Mouse (Mus musculus): ENCODE data around the gene Btbd35f21. TPM values are rescaled to one million over a fixed set of nuclear protein-coding genes. Genes with fewer than 3 reads are reported as not detected.
"Not testable (repeated sequence)": the region's sequence is repeated elsewhere in the genome, so short reads cannot be mapped to it uniquely, and the experiment has no call there.

Gene Btbd35f21
- total RNA-seq (2014; rRNA removed) (not detected in 2 replicates), polyA plus RNA-seq (2015; fragmentation: Nextera tagmentation; extraction: Ambion mirVana) (not detected in 2 replicates)

- not testable (repeated sequence) for H3K4me2 ChIP-seq (ENCODE audit: low read depth)
- no CpG with 5 or more reads among the region's 2 CpGs for WGBS
These were observed at the start of gene Btbd35f21 for GRCm38 (mm10) chrX:32725809-32726208. Gene Btbd35f21 (plus strand): TSS chrX:32726109.

More at GRCm38 (mm10) chrX:32725809-32726208, at the start of gene Btbd35f21:
- H3K9ac ChIP-seq; H3K9me3 ChIP-seq (ENCODE audit: low read length); H3K27me3 ChIP-seq (ENCODE audit: insufficient read depth, low read length); H3K4me3 ChIP-seq (ENCODE audit: low read depth, low read length); H3K27ac ChIP-seq (ENCODE audit: low read depth, low read length); DNase-seq; ATAC-seq; H3K4me1 ChIP-seq (ENCODE audit: insufficient read depth); H3K36me3 ChIP-seq (ENCODE audit: insufficient read depth): not testable (repeated sequence)

Other genes starting within 250 kb of the Btbd35f21 start
- gene Btbd35f1, start 166.1 kb upstream of the Btbd35f21 start, total RNA-seq (2014; rRNA removed): not detected in 2 replicates
- gene Btbd35f1, start 166.1 kb upstream of the Btbd35f21 start, polyA plus RNA-seq (2015; fragmentation: Nextera tagmentation; extraction: Ambion mirVana): not detected in 2 replicates
- gene Gm5926, start 75.4 kb upstream of the Btbd35f21 start, total RNA-seq (2014; rRNA removed): not detected in 2 replicates
- not detected in 2 replicates for gene Gm5926, start 75.4 kb upstream of the Btbd35f21 start, polyA plus RNA-seq (2015; fragmentation: Nextera tagmentation; extraction: Ambion mirVana)
- not detected in 2 replicates for gene Btbd35f30, start 168.5 kb downstream of the Btbd35f21 start, total RNA-seq (2014; rRNA removed)
- not detected in 2 replicates for gene Btbd35f30, start 168.5 kb downstream of the Btbd35f21 start, polyA plus RNA-seq (2015; fragmentation: Nextera tagmentation; extraction: Ambion mirVana)
- gene Gm21789, start 215.7 kb downstream of the Btbd35f21 start, total RNA-seq (2014; rRNA removed): not detected in 2 replicates
- not detected in 2 replicates for gene Gm21789, start 215.7 kb downstream of the Btbd35f21 start, polyA plus RNA-seq (2015; fragmentation: Nextera tagmentation; extraction: Ambion mirVana)
- gene Btbd35f5, start 247.8 kb downstream of the Btbd35f21 start, total RNA-seq (2014; rRNA removed): not detected in 2 replicates
- not detected in 2 replicates for gene Btbd35f5, start 247.8 kb downstream of the Btbd35f21 start, polyA plus RNA-seq (2015; fragmentation: Nextera tagmentation; extraction: Ambion mirVana)